Mouse (Mus musculus) embryo, embryonic 11.5 days (tissue): ENCODE measurements at regions not wholly inside any gene's neighbourhood (a gene's known extent, or its start where the extent isn't known, plus 50 kb on each side); places are given as distances from the start of the nearest gene placed in this dataset.

Source experiments
- DNase-seq: peaks from one replicate; pipeline ENCODE4 v3.0.0-alpha.2; 2012; ENCODE audit warnings: low read depth, low spot score

GRCm38 (mm10) chr9:18210721-18211120 lies 81.2 kb upstream of the Chordc1 start:
- no peak for DNase-seq

DNA sequence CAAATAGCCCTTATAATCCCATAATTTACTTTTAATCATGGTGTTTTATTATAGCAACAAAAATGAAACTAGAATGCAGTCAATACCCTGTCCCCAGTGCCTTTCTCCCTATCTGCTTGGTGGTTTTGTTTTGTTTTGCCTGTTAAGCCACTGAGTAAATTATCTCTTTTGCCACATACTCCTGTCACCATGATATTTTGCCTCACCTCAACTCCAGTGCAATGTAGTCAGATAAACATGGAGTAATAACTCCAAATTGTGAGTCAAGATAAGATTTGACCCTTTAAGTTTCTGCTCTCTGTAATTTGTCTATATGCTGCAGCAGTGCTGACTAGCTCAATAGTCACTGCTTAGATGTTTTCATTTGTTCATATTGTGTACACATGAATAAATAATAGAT lies 65.3 kb upstream of the Chordc1 start:
- DNase-seq: no peak

DNA sequence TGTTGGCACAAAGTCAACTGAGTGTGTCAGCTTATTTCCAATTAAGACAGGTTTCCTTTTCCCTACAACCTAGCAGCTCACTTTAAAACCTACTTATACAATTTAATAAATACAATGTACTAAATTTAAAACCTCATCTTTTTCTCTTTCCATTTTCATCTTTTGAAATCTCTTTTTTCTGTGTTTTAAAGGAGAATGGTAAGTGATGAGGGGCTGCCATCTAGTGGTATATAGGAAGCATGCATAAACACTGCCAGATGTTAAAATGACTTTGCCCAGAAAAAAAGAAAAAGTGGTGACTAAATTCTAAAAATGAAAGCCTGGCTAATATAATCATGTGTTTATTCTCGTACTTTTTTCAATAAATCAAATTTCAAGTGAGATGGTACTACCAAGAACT lies 62.0 kb upstream of the Chordc1 start:
- DNase-seq: peak; percentile 11
